Mouse (Mus musculus) effector memory CD4-positive, alpha-beta T cell, adult 5 months (primary cell): Measurements from ENCODE around the gene Siva1. TPM values are rescaled to one million over a fixed set of nuclear protein-coding genes. Genes with fewer than 3 reads are reported as not detected.

Source experiments
- polyA plus RNA-seq: library from polyadenylated mRNA; unstranded; fragments of 100-300 nt; shearing (Covaris generic); gene quantifications from one replicate; pipeline ENCODE4 v1.2.1, GENCODE M21; 2017

The Siva1 gene
- 20.4 TPM for polyA plus RNA-seq

GRCm38 (mm10) chr12:112644180-112644854 is at the start of gene Siva1:
TSS of gene Siva1 (plus strand) at chr12:112644679.

GRCm38 (mm10) chr12:112619686-112620353 is 24.7 kb upstream of the Siva1 start, which contains the start of gene Adssl1:
TSS of gene Adssl1 (plus strand) at chr12:112620045.

GRCm38 (mm10) chr12:112674132-112675011 is 29.9 kb downstream of the Siva1 start, which contains the start of gene Akt1:
TSS of gene Akt1 (minus strand) at chr12:112674884.

GRCm38 (mm10) chr12:112678555-112679026 is 34.1 kb downstream of the Siva1 start, which contains the start of gene Zbtb42:
TSS of gene Zbtb42 (plus strand) at chr12:112678828.

Other genes with a start within 250 kb of the Siva1 start
- not detected for gene A530016L24Rik, start 155.2 kb upstream of the Siva1 start, polyA plus RNA-seq
- not detected for gene Tmem179, start 127.9 kb upstream of the Siva1 start, polyA plus RNA-seq
- 34.5 TPM for gene Inf2, start 55.9 kb upstream of the Siva1 start, polyA plus RNA-seq
- 2.0 TPM for gene Adssl1, start 24.6 kb upstream of the Siva1 start, polyA plus RNA-seq
- 122 TPM for gene Akt1, start 30.2 kb downstream of the Siva1 start, polyA plus RNA-seq
- gene Zbtb42, start 34.1 kb downstream of the Siva1 start, polyA plus RNA-seq = 4.4 TPM
- gene Cep170b, start 75.8 kb downstream of the Siva1 start, polyA plus RNA-seq = 19.6 TPM
- gene Pld4, start 116.0 kb downstream of the Siva1 start, polyA plus RNA-seq = 0.30 TPM
- not detected for gene Ahnak2, start 158.0 kb downstream of the Siva1 start, polyA plus RNA-seq
- gene Clba1, start 164.3 kb downstream of the Siva1 start, polyA plus RNA-seq = not detected
- gene Cdca4, start 184.7 kb downstream of the Siva1 start, polyA plus RNA-seq = 38.0 TPM
- 317 TPM for gene Gpr132, start 223.5 kb downstream of the Siva1 start, polyA plus RNA-seq